Mouse (Mus musculus) adrenal gland, adult 8-10 months (tissue): ENCODE results near the gene Olfr365. TPM values are rescaled to one million over a fixed set of nuclear protein-coding genes. Genes with fewer than 3 reads are reported as not detected.

Experiments used
- DNase-seq: peaks from one replicate; pipeline ENCODE4 v3.0.0; 2022
- total RNA-seq, 4 experiments: library from RNA; stranded (reverse); gene quantifications; 2 replicates each; pipeline ENCODE4 v1.2.4; 2022

Gene Olfr365
- under 1 TPM in 2 of 4 experiments, not detected in 2; 0.06 to 0.11 TPM for total RNA-seq

DNA sequence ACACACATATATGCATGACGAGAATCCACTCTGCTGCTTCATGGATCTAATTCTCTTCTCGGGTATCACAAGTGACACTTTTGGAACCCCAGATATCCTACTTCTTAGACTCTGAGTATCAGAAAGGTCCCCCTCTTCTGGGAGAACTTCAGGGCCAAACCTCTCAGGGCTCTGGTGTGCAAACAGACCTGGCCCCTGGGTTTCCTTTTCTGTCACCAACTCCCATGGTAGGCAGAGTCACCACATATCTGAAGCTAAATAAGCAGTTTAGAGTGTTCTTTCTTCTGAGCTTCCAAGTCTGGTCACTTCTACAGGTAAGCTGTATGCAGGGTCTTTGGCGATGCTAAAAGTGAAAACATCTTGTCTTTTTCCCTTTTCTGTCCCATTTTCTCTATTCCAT lies at the start of gene Olfr365:
Olfr365 (plus strand) TSS at position 301 of the 400 bp plus-strand sequence.
- DNase-seq, result no peak

DNA sequence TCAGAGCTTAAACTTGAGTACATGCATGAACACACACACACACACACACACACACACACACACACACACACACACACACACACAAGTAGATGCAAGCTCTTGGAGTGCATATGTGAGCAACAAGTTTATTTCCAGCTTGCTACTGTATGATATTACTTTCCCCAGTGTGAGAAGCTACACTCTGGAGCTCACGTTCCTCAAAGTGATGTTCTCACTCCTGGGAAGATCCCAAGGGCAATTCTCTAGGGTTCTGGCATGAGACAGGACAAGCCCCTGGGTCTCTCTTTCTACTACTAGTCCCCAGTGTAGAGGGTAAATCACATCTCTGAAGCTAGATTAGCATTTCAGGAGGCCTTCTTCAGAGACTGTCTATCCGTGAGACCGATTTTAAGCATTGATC lies 49.0 kb upstream of the Olfr365 start, which contains the start of gene Olfr364-ps1:
Olfr364-ps1 (plus strand) TSS at position 301 of the 400 bp plus-strand sequence.
- no peak for DNase-seq

- no peak for DNase-seq
Measured at GRCm38 (mm10) chr2:37211274-37211673, 23.3 kb downstream of the Olfr365 start, which contains the start of gene Olfr366. Olfr366 (plus strand) TSS chr2:37211574.

Other genes with a start within 250 kb of the Olfr365 start
- not detected for gene Olfr357, start 194.4 kb upstream of the Olfr365 start, total RNA-seq
- gene Olfr358, start 178.9 kb upstream of the Olfr365 start, total RNA-seq, result not detected
- not detected for gene Olfr360, start 122.5 kb upstream of the Olfr365 start, total RNA-seq
- gene Olfr361, start 98.9 kb upstream of the Olfr365 start, total RNA-seq, result not detected
- gene Olfr362, start 70.3 kb upstream of the Olfr365 start, total RNA-seq, result not detected
- gene Olfr364-ps1, start 48.9 kb upstream of the Olfr365 start, total RNA-seq, result not detected
- gene Olfr366, start 23.4 kb downstream of the Olfr365 start, total RNA-seq, result not detected
- gene Olfr368, start 138.3 kb downstream of the Olfr365 start, total RNA-seq, result not detected
- 10 to 100 TPM; 37.8 to 63.8 (median 42.1) TPM for gene Pdcl, start 171.1 kb downstream of the Olfr365 start, total RNA-seq
- 10 to 100 TPM; 35.5 to 62.9 (median 52.4) TPM for gene Rc3h2, start 234.7 kb downstream of the Olfr365 start, total RNA-seq